Mouse (Mus musculus) brain, embryonic 14.5 days (tissue): ENCODE measurements around the gene Plod3.

Experiments used
- CTCF ChIP-seq: fragments of 200-500 bp; IDR thresholded peaks from 2 replicates; pipeline ENCODE4 v1.5.1; 2012; ENCODE audit warnings: inconsistent platforms, mild to moderate bottlenecking, moderate library complexity, borderline replicate concordance; ENCODE audit not compliant: insufficient read depth, insufficient read length; ENCODE audit errors: extremely low read depth
- POLR2A ChIP-seq: fragments of 200-500 bp; IDR thresholded peaks from 2 replicates; pipeline ENCODE4 v1.6.1; 2012; ENCODE audit warnings: mild to moderate bottlenecking, inconsistent platforms, borderline replicate concordance; ENCODE audit not compliant: poor library complexity, insufficient read depth, insufficient read length, severe bottlenecking; ENCODE audit errors: extremely low read depth

DNA sequence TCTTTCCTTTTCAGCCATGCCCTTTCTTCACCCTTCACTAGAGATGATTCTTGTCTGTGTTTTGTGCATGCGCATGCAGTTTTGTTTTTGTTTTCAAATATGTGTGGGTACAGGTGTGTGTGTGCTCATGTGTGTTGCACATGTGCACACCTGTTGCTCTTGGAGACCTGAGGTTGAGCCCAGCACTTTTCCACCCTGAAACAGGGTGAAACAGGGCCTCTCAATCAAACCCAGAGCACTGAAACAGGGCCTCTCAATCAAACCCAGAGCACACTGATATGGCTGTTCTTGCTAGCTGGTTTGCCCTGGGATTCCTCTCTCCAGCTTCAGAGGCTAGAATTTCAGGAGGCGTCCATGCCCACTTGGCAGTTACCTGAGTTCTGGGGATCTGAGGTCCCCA is 13.8 kb downstream of the Plod3 start:
- TF ChIP-seq CTCF (no peak), POLR2A (no peak)
